Mouse (Mus musculus) cortical plate, adult 2 months (tissue): ENCODE measurements around the gene Gdf3.
A peak's percentile ranks its signal among the peaks of the same experiment; 100 is the strongest.

Source experiments
- CTCF ChIP-seq: fragments of 200-500 bp; IDR thresholded peaks from 2 replicates; pipeline ENCODE4 v1.5.1; 2011; ENCODE audit warnings: mild to moderate bottlenecking, control low read depth, low read length; ENCODE audit not compliant: insufficient read depth; ENCODE audit errors: extremely low read depth
- POLR2A ChIP-seq: fragments of 200-500 bp; IDR thresholded peaks from 2 replicates; pipeline ENCODE4 v1.6.1; 2011; ENCODE audit warnings: mild to moderate bottlenecking, low read length, control low read depth; ENCODE audit not compliant: insufficient read depth; ENCODE audit errors: extremely low read depth

DNA sequence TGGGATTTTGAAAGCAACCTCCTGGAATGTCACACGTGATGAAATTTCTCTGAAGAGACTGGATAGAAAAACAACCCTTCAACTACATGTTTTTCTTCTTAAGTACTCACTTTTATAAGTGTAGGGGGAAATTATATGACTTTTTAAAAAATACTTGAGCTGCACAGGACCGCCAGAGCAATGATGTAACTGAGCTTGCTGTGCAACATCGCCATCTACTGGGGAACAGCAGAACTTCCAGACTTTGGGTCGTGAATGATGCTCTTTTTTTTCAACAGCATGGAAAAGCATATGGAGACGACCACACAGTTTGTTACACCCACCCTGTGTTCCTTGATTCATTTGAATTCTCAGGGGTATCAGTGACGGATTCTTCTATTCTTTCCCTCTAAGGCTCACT lies 47.4 kb downstream of the Gdf3 start:
- peak; percentile 95 for TF ChIP-seq CTCF
- no peak for TF ChIP-seq POLR2A
